Mouse (Mus musculus): Measurements from ENCODE around the gene Gm3952. TPM values are rescaled to one million over a fixed set of nuclear protein-coding genes. Genes with fewer than 3 reads are reported as not detected.

The Gm3952 gene
- not detected in 2 replicates for polyA plus RNA-seq (2012; rRNA removed)

GRCm38 (mm10) chr8:128798594-128798993 is at the start of gene Gm3952:
Gene Gm3952, minus strand, starts transcription at chr8:128798694.

Other genes starting within 250 kb of the Gm3952 start
- gene Itgb1, start 113.0 kb downstream of the Gm3952 start, polyA plus RNA-seq (2012; rRNA removed) = 40.7 and 41.8 TPM in 2 replicates

All from ovary, adult 2 months (tissue).